Mouse (Mus musculus) gastrocnemius, postnatal 10 days (tissue): ENCODE data around the gene Mmgt2. TPM values are rescaled to one million over a fixed set of nuclear protein-coding genes. Genes with fewer than 3 reads are reported as not detected.

Experiments used
- DNase-seq: peaks from one replicate; pipeline ENCODE4 v3.0.0; 2021; ENCODE audit warnings: mixed read lengths
- long read RNA-seq, 2 experiments: library from polyadenylated mRNA; stranded (forward); transcript quantifications; one replicate each; pipeline ENCODE4 v2.0.0; 2021
- total RNA-seq, 2 experiments: library from RNA; stranded (reverse); gene quantifications; 2 replicates each; pipeline ENCODE4 v1.2.3; 2021

Mmgt2 gene
- 10 to 100 TPM; 12.6 to 12.8 TPM for total RNA-seq
- long read RNA-seq, experiment 1, partial matches to known transcripts: 0 of 7 reads
- long read RNA-seq, experiment 1, other reads (novel, unspliced or antisense): 2 of 7 reads
- long read RNA-seq, experiment 2, partial matches to known transcripts: 0 of 3 reads
- long read RNA-seq, experiment 2, other reads (novel, unspliced or antisense): 1 of 3 reads

DNA sequence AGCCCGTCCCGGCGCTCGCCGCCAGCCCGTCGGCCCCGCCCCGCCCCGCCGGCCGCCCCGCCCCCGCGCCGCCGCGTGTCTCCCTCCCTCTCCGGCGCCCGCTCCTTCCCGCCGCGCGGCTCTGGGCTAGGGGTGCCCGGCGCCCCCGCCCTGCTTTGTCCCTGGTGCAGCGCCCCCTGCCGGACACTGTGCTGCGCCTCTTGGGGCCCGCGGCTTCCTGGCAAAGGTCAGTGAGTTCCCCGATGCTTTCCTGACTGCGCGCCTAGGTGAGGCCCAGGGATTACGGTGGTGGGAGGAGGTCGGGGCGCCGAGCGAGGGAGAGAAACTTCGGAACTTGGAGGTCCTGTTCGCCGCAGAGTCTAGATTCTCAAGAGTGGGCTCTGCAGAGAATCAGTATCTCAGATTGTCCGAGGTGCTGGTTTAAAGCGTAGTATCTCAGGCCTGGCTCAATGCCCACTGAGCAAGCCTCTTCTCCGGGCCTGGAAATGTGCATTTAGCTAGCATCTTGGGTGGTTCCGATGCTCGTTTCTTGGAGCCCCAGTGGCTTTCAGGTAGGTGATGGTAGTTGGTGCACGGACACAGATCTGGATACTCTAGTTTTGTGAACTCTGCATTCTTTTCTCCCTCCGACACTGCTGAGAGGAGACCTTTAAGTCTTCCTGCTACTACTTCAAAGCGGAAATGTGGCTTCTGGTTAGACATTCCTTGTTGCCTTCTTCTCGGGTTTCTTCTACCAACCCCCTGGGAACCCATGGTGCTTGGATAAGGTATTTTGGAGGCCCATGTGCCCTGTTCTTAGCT is at the start of gene Mmgt2:
Gene Mmgt2 (plus strand): TSS at position 74 of the 801 bp plus-strand sequence.
- DNase-seq: peak; percentile 99

GRCm38 (mm10) chr11:62601732-62602618 is 46.5 kb upstream of the Mmgt2 start:
- no peak for DNase-seq

DNA sequence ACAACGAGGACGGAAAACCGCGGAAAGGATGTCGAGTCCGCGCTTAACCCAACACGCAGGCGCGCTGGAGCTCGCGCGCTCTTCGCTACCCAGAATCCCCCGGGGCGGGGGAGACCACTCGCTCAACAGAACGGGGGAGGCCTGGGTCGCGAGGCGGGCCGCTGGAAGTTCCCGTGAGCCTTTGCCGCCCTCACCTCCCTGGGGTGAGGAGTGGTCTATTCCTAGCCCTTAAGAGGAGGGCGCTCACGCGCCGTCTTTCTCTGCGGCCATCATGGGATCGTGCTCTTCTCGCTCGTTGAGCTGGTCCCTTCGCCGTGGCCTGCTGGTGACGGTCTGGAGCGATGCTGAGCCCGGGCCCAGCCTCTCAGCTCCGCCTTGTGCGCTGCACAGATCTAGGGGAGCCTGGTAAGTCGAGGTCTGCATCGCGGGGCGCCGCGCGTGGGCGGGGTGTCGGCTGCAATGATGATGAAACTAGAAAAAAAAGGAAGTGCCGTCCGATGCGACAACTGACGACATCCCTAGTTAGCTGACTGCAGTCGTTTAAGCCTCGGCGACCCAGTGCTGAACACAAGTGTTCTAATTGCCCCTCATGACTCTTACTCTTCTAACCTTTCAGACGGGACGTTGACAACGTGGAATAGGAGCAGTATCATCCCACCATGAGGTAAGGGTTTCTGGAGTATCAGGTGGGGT is 45.7 kb upstream of the Mmgt2 start:
- peak; percentile 94 for DNase-seq

GRCm38 (mm10) chr11:62603312-62604056 is 45.0 kb upstream of the Mmgt2 start:
- no peak for DNase-seq

DNA sequence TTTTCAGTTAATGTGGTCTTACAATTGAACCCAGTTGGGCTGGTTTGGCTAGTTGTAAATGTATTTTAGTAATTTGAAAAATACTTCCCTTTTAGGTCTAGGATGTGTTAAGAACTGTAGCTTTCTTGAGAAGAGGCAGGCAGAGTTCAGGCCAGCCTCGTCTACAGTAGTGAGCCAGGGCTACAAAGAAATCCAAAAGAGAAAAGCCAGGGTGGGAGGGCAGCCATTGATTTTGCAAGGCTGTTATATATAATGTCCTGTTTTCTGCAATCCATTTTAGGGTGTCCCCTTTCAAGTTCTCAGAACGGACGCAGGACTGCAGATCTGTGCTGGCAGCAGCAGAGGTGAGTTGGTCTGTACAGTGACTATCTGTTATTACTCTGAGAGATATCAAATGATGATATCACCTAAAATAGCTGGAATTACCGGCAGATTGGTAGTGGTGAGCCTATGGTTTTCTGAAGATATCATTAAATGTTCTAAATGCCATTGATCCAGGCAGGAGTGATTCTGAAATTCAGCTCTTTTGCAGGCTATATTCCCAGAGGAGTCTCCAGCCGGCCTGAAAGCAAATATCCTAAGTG is 44.2 kb upstream of the Mmgt2 start:
- DNase-seq: no peak

- no peak for DNase-seq
Measured at GRCm38 (mm10) chr11:62604886-62605618, 43.4 kb upstream of the Mmgt2 start.

DNA sequence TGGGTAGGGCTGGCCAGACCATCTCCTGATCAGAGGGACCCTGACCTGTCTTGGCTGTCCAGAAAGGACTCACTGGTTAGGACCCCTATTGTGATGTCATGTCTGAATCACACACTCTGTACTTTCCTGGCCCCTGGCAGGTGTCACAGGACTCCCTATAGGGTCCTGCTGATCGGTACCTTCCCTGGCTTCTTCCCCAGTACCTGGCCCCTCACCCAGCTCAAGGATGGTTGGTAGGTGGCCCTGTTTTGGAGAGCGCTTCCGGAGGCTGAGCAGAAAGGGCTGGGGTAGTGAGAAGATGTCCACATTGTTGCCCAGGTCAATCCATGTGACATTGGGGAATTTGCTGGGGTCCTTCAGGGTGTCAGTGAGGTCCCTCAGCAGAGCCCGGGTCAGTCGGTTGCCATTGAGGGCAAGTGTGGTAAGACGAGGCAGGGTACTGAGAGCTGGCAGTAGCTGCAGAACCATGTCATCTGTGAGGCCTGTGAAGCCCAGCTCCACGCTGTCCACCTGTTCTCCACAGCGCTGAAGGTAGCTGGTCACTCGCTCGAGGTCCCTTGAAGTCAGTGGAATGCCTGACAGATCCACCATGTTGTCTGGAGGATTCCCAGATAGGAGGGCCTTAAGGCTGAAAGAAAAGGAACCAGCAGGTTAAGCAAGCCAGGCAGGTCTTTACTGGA is 42.7 kb upstream of the Mmgt2 start:
- DNase-seq: no peak

GRCm38 (mm10) chr11:62606299-62607169 is 41.9 kb upstream of the Mmgt2 start:
- no peak for DNase-seq

GRCm38 (mm10) chr11:62607170-62607951 is 41.1 kb upstream of the Mmgt2 start:
- DNase-seq: no peak

GRCm38 (mm10) chr11:62607952-62608201 is 40.6 kb upstream of the Mmgt2 start:
- no peak for DNase-seq

DNA sequence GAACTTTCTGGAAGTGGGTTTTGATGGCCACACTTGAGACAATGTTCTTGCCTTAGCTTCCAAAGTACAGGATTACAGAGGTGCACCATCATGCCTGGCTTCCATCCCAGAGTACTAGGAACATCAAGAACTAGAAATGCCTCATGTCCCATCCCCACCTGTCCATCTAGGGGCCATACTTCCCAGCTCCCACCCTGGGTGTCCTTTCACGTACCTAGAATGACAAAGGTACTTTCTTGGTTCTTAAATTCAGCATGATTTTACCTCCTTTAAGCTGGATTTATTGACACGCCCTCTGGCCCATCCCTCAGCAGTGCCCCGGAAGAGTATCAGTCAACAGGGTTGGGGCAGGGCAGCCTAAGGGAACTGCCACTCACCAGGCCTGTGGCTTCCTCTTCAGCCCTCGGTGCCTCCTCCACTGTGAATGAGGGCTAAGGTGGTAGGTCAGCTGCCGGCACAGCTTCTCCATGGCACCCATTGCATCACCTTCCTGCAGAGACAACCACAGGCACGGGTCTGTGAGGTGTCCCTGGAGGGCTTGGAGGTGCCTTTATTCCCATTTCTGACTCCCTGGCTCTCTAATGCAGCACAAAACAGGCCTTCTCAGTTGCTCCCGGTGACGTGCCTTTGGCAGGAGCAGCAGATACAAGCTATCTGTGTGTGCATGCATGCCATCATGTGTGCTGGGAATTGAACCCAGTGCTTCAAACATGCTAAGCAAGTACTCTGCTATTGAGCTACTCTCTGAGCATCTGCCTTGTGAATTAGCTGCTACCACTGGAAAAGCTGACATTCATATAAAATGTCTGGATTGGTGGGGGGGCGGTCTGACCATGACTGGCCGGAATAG is 39.4 kb upstream of the Mmgt2 start:
- no peak for DNase-seq

GRCm38 (mm10) chr11:62610304-62610703 is 38.2 kb upstream of the Mmgt2 start:
- DNase-seq: no peak

DNA sequence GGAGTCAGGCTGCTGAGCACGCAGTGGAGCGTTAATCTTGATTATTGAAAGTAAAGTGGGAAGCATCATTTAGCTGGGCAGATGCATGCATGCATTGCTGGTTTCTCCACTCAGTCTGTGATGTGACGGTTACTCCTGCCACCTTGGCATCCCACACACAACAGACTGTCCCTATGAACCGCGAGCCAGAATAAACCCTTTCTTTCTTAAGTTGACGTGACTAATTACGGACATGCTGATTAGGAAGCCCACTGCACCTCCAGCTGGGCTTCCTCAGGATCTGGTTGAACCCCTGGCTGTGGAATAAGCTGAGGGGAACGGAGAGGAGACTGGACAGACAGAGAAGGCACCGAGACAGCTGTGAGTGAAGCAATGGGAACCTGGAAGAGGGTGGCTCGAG is 35.9 kb upstream of the Mmgt2 start:
- DNase-seq: no peak

DNA sequence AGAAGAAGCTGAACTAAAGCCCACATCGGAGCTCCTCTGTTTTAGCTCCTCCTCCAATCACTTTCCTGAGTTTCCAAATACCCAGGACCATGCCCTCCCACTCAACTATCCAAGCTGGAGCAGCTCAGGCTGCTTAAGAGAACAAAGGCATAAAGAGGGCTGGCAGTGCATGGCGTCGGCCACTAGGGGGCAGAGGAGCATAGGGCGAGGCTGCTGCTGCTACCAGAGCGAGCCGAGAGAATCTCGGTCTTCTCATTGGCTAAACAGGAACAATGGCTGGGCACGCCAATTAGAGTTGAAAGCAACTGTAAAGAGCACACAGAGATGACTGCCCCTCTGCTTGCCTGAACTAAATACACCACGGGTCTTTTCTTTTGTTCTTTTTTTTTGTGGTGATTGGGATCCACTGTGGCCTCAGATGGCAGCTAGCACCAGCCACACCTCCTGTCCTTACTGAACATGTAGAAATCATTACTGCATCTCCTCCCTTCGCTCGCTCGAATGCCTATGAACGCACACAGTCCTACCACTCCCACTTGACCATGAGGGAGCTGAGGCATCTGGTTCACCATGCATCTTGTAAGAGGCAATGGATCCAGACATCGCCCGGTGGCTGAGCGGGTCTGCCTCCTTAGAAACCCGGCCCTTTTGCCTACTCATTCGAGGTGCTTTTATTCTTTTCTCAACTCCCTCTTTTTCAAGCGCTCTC is 34.7 kb upstream of the Mmgt2 start:
- peak; percentile 95 for DNase-seq

DNA sequence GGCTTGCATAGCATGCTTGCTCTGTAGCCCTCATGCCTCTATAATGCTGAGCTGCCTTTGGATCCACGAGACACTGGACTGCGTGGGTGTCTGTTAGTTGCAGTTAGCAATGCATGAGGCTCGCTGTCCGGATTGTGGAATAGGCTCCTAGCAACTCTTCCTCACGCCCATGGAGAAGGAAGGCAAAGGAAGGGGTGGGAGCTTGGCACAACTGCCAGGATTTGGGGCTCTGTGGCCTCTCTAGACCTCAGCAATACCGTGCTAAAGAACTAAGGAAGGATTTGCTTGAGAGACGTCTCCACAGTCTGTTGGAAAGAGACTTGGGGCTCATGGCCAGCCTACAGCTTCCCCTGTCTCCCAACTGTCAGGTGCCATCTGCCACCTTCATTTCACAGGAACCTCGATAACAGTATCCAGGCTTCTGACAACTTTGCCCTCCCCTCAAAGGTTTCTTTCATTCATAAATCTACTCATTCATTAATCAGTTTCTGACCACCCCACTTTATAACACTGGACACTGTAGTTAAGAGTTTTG is 33.5 kb upstream of the Mmgt2 start:
- DNase-seq: no peak

GRCm38 (mm10) chr11:62615456-62615855 is 33.0 kb upstream of the Mmgt2 start:
- DNase-seq: no peak
